Mouse (Mus musculus) T-cell, adult 66 days (primary cell): ENCODE measurements around the gene Dner. TPM values are rescaled to one million over a fixed set of nuclear protein-coding genes. Genes with fewer than 3 reads are reported as not detected.

ENCODE experiments used
- total RNA-seq, 2 experiments: library from RNA; stranded (reverse); gene quantifications; 3 replicates in 1 of 2; 4 replicates in 1 of 2; pipeline ENCODE4 v1.2.4; 2023

Gene Dner
- not detected for total RNA-seq

DNA sequence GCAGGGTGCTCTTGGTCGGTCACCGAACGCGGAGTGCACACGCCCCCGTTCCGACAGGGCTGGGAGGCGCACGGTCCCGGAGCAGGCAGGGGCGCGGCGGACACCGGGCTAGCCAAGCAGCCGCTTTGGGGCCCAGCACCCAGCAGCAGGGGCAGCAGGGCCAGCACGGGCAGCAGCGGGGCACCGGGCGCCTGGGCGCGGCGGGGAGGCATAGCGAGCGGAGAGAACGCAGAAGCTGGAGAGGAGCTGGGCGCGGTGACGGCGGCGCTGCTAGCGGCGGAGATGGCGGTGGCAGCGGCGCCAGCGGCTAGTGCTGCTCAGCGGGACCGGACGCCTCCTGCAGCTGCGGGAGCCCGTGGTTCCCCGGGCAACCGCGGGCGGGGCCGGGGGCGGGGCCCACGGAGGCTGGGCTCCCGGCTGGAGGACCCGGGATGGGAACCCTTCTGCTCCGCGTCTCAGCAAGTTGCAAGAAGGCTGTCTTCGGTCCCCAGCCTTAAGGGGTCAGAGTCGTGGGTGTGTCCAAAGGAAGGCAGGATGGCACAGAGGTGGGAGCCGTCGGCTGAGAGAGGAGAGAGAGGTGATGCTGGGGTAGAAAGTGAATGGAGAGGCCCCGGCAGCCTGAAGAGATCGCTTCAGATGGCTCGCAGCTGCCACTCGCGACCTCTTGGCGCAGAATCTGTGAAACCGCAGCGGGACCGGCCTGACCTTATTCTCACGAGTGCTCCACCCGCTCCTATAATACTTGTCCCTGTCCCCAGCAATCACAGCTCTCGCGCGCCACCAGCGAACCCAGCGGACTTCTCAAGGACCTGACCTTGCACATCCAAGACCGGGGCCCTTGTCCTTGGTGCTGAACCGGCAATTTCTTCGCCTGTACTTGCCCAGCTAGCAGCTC lies at the start of gene Dner:
TSS of gene Dner (minus strand) at position 705 of the 895 bp plus-strand sequence.

DNA sequence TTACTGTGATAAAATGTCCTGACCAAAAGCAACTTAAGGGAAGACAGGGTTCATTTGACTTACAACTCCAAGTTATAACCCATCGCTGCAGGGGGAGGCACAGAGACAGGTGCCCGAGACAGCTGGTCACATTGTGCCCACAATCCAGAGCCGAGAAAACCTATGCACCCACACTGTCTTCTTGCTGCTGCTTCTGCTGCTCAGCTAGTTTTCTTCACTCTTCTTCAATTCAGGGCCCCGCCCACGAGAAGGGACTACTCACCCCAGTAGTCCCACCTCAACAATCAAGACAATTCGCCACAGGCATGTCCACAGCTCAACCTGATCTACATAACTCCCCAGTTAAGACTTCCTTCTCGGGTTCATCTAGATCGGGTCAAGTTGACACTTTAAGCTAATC lies 332.1 kb downstream of the Dner start, which contains the start of gene Pid1:
TSS of gene Pid1 (minus strand) at position 214 of the 400 bp plus-strand sequence.

Other genes starting within 250 kb of the Dner start
- not detected for gene Fbxo36, start 143.6 kb upstream of the Dner start, total RNA-seq
- gene Trip12, start 144.3 kb upstream of the Dner start, total RNA-seq: 100 to 1,000 TPM; 371 to 375 TPM
- gene Slc16a14, start 238.9 kb upstream of the Dner start, total RNA-seq: not detected